Mouse (Mus musculus) liver, adult (tissue): ENCODE data around the gene Spsb4.

Experiments
- GATA4 ChIP-seq: IDR thresholded peaks from 2 replicates; pipeline ENCODE4 v1.6.1; 2014; ENCODE audit warnings: mild to moderate bottlenecking, low read length; ENCODE audit not compliant: insufficient replicate concordance

Gene Spsb4

DNA sequence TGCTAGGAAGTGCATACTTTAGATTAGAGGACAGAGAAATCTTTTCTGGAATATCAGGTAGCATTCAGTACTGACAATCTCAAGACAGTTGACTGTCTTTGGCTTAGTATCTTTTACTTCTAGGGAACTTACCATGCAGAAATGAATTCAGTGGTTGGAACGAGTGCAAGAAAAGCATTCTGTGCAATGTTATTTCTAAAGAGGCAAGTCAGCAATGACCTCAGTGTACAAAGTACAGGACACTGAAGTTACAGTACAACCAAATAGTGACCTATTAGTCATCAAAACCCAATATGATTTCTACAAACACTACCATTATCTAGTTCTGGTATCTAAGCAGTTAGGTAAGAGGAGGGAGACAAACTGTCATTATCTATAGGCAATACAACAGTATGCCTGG, 51.1 kb downstream of the Spsb4 start:
- TF ChIP-seq GATA4: peak; percentile 85

GRCm38 (mm10) chr9:96966465-96966864, 52.2 kb downstream of the Spsb4 start:
- TF ChIP-seq GATA4: no peak

- no peak for TF ChIP-seq GATA4
Measured at GRCm38 (mm10) chr9:96963443-96964215, 55.0 kb downstream of the Spsb4 start.

DNA sequence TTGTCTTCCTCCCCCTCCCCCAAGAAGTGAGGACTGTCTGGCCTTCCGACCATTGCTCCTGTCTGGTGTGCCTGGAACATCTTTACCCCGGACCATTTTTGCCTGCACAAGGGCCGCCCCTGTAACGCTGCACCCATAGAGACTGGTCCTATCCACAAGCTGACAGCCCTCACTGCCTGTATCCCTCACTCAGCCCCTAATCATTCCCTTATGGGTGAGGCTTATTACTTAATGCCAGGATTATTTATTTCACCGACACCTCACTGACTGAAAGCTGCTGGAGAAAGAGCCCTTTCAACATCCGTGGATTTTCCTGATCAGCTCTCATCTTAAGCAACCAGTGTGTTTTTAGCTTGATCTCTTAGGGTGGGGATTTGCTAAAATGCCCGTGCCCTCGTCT, 55.9 kb downstream of the Spsb4 start:
- TF ChIP-seq GATA4: no peak

- TF ChIP-seq GATA4: no peak
Measured at GRCm38 (mm10) chr9:96961986-96962701, 56.5 kb downstream of the Spsb4 start.

DNA sequence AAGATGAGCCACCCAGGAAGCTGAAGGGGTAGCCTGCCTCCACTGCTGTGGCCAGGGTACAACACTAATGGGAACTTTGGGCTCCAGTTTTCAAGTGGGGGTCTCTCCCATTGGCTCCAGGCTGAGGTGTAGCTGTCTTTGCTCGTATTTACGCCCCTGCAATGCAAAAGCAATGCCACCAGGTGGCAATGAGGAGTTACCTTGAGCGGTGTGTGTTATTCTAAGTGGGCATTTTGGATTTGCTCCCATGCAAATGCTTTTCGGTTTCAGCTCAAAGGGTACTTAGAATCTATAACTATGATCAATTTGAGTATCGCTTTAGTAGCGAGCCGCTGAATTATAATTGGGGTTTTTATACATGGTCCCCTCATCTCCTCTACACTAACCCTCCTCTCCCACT, 57.6 kb downstream of the Spsb4 start:
- no peak for TF ChIP-seq GATA4

- TF ChIP-seq GATA4: no peak
Measured at GRCm38 (mm10) chr9:96960241-96960640, 58.4 kb downstream of the Spsb4 start.

DNA sequence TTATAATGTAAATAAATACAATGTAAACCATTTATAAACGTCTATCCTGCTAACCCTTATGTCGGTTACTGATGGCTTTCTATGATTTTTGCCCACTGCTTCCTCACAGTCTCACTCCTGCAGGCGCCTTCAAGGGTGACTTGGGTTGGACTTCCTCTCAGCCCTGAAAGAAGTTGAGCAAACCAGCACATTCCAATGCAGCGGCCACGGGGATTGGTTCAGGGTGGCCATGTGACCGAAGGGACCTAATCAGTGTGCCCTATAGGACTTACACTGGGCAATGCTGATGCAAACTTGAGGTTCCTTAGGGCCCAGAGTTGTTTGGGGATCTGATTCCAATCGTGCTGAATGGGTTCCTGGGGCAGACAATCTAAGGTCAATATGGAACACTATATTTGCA, 59.2 kb downstream of the Spsb4 start:
- no peak for TF ChIP-seq GATA4

DNA sequence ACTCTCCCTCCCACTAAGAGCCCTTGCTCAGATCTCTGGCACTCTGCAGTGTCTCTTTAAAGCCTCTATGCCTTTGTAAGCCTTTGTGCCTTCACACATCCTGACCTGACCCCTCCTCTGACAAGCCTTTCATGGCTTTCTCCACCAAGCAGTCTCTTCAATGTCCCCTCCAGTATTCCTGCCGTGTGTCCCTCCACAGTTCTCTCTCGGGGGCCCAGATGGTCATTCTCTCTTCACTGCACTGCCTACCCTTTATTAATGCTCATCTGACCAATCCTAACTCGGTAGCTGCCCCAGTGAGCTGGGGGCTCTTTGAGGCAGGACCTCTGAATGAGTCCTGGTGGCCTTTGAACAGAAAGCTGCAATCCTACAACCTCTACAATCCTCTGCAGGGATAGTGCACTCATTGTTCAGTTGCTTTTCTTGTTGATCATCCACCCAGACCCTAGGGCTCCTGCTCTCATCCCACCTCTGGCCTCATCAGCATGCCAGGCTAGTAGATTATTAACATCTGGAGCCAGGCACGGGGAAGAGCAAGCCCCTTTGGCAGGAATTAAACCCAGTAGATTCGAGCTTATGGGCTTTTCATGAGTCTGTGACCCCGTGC, 60.5 kb downstream of the Spsb4 start:
- no peak for TF ChIP-seq GATA4

DNA sequence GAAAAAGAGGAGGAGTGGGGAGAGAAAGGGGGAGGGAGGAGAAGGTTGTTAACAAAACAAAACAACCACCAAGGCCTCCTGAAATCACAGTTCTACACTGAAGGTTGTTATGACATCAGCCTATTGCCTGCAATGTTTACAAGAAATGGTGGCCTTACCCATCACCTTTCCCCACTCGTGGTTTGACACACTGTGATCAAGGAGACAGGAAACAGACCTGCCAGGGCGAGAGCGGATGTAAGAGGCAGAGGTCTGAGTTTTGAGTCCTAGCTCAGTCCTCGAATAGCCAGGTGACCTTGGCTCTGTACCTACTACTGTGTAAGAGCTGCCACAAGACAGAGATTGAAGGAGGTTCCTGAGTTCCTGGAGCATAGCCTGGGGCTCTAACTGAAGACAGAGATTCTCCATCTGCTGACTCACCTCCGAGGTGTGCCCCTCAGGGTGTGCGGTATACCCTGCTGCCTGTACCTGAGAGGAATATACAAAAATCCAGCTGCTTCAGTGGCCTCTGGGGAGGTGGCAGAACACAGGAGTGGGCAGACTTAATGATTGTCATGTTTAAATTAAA, 61.3 kb downstream of the Spsb4 start:
- TF ChIP-seq GATA4: no peak

DNA sequence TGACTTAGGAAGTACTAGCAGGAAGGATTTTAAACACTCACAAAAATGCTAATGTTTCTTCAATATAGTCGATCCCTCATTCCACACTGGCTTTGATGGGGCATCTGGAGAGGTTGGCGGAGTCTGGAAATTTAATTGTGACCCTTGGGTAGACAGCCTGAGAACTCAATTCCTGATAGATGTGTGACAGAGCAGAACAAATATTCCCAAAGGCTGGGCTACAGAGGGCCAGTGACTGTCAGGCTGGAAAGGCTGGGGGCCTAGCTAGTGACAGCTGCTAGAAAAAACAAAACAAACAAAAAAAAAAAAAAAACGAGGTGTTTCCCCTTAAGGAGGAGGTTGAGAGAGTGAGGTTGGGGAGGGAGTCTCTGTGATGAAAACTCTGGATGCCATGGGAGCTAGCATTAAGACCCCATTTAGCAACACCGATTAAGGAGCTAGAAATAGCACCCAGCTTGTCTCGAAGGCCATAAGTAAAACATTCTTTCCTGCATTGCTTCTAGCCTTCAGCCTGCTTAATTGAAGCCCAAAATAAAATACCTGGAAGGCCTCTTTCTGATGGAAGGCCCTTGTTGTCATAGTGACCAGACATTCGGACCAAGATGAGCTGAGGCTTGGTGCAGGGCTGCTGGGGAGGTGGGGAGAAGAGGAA, 61.9 kb downstream of the Spsb4 start:
- no peak for TF ChIP-seq GATA4

DNA sequence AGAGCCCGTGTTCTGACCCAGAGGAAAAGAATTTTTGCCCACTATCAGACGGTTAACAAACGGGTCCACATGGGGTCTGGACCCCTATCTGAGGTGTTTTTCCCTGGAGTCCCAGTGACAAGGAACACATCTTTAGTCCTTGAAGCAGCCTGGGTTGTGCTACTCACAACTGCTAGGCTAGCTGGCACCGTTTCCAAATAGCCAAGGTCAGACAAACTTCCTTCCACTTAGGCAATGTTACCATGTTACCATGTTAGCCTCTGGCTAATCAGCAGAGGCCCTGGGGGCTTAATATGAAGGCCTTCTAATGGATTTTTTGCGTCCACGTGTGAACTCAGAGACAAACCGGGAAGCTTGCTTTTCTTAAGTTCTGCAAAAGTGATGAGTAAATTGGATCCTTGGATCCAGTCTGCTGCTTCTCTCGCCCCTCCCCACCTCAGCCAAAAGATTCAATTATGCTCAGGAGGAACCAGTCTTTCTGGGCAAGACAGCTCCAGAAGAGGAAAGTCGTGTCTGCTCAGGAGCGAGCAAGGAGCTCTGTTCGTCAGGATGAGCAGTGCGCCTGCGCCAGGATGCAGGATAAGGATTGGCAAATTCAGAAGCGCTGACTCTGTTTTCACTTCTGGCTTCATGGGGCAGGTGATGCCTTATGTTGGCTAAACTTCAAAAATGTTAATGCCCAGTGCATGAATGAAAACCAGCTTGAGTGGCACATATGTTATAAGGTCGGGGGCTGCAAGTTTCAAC, 64.4 kb downstream of the Spsb4 start:
- TF ChIP-seq GATA4: no peak

- no peak for TF ChIP-seq GATA4
Measured at GRCm38 (mm10) chr9:96953443-96953842, 65.2 kb downstream of the Spsb4 start.

- no peak for TF ChIP-seq GATA4
Measured at GRCm38 (mm10) chr9:96952310-96952975, 66.2 kb downstream of the Spsb4 start.
